Mouse (Mus musculus) lung, embryonic 16.5 days (tissue): Measurements from ENCODE around the gene Cradd. TPM values are rescaled to one million over a fixed set of nuclear protein-coding genes. Genes with fewer than 3 reads are reported as not detected.

Source experiments
- ATAC-seq: fragments of 200-750 bp; cut with Nextera tagmentation; 2 replicates; pipeline ENCODE4 v1.8.0; 2017; ENCODE audit warnings: low read depth, mild to moderate bottlenecking, moderate library complexity
- H3K27ac ChIP-seq: fragments of 300-500 bp; sonication (generic); 2 replicates; pipeline ENCODE4 v1.5.1; 2014; ENCODE audit warnings: mild to moderate bottlenecking, control low read depth, low read length
- H3K27me3 ChIP-seq: fragments of 300-500 bp; sonication (generic); 2 replicates; pipeline ENCODE4 v1.6.1; 2014; ENCODE audit warnings: low read depth, low read length, mixed read lengths; ENCODE audit not compliant: control insufficient read depth, insufficient read depth
- H3K36me3 ChIP-seq: fragments of 300-500 bp; sonication (generic); 2 replicates; pipeline ENCODE4 v1.6.1; 2014; ENCODE audit warnings: low read length; ENCODE audit not compliant: control insufficient read depth, insufficient read depth
- H3K4me1 ChIP-seq: fragments of 300-500 bp; sonication (generic); replicated peaks from 2 replicates; pipeline ENCODE4 v1.6.1; 2014; ENCODE audit warnings: low read length, mixed read lengths; ENCODE audit not compliant: control insufficient read depth, insufficient read depth
- H3K4me2 ChIP-seq: fragments of 300-500 bp; sonication (generic); 2 replicates; pipeline ENCODE4 v1.6.1; 2014; ENCODE audit warnings: low read depth, low read length, control low read depth
- H3K4me3 ChIP-seq: fragments of 300-500 bp; sonication (generic); 2 replicates; pipeline ENCODE4 v1.5.1; 2014; ENCODE audit warnings: mild to moderate bottlenecking, low read length, control low read depth
- H3K9ac ChIP-seq: fragments of 300-500 bp; sonication (generic); 2 replicates; pipeline ENCODE4 v1.6.1; 2014; ENCODE audit warnings: low read length, control low read depth
- H3K9me3 ChIP-seq: fragments of 300-500 bp; sonication (generic); 2 replicates; pipeline ENCODE4 v1.6.1; 2016; ENCODE audit warnings: low read length; ENCODE audit not compliant: control insufficient read depth
- WGBS: fragments of 180-500 bp; shearing (Covaris S2); extraction: QIAGEN DNeasy Blood & Tissue Kit; methylation state at CpG from one replicate; pipeline ENCODE4 v1.1.7; 2014; 5-methylcytosine and 5-hydroxymethylcytosine counted together
- polyA plus RNA-seq: library from polyadenylated mRNA; unstranded; fragments of >200 nt; fragmentation: Nextera tagmentation; extraction: Ambion mirVana; gene quantifications from 2 replicates; pipeline ENCODE4 v1.2.1, GENCODE M21; 2015

Gene Cradd
- polyA plus RNA-seq, 1 experiment from 2014 or later: 12.0 TPM

DNA sequence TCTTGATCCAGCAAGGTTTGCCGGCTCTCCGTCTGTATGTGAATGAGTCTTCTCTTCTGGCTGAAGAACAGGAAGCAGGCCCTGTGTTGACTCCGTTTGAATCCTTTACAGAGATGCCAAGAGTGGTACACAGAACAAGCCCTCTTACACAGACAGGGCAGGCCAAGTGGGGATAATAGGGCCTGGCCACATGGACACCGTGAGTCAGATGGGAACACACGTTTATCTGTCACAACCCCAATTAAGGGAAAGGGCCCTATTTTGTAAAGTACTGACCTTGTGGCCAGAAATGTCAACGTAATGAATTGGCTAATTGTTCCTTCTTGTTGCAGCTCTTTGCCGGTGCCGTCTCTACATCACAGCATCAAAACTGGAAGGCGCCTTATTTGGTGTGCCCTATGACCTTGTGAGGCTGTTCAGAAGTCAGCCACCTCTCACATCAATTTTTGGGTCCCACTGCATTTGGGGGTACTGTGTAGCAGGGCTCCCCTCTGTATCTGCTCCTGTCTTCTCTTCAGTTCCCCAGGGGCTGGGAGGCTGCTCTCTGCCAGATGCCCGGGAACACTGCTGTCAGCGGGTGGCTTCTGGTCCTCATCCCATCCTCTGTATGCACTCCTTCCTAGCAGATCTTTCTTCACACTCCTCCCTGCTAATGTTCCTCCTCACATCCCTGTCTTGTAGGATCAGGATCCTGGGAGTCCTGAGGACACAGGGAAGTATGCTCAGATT is 124.2 kb downstream of the Cradd start:
- Histone ChIP-seq H3K27ac (0 out of 2 replicates have a peak overlapping the region, but pooled peaks have one; percentile 5), H3K4me3 (no peak overlapping the region), H3K9ac (no peak overlapping the region), H3K27me3 (no peaks in the 10 kb centered on the region), H3K9me3 (no peaks in the 10 kb centered on the region), H3K36me3 (no peaks in the 10 kb centered on the region), H3K4me2 (no peak overlapping the region), H3K4me1 (peaks cover 28% of the 10 kb centered on the region)
- WGBS: 57% methylated on average over 11 of the region's 11 CpGs
- ATAC-seq: peak; percentile 13; the same call in 1 of the 2 replicates

DNA sequence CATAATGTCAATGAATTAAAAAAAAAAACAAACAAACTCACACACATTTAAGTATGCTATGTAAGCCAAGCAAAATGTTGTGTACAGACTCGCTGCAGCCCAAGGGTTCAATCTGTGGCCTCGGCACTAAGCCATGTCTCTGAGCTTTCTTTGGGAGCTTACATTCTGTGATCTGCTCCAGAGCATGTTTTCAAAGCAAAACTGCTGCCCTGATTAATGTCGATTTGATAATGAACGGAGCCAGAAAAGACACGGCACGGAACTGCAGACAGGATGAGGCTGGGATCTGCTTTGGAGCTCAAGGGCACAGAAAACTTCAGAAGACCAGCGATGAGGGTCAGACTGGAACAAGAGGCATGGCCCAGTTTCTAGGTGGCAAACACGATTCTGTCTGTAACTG is 126.6 kb downstream of the Cradd start:
- 51% methylated on average over 8 of the region's 8 CpGs for WGBS
- Histone ChIP-seq H3K36me3 (no peaks in the 10 kb centered on the region), H3K9ac (no peak overlapping the region), H3K4me3 (no peak overlapping the region), H3K27me3 (no peaks in the 10 kb centered on the region), H3K27ac (peak overlapping the region; percentile 78), H3K9me3 (no peaks in the 10 kb centered on the region), H3K4me1 (peaks cover 39% of the 10 kb centered on the region), H3K4me2 (no peak overlapping the region)
- peak; percentile 63 for ATAC-seq

DNA sequence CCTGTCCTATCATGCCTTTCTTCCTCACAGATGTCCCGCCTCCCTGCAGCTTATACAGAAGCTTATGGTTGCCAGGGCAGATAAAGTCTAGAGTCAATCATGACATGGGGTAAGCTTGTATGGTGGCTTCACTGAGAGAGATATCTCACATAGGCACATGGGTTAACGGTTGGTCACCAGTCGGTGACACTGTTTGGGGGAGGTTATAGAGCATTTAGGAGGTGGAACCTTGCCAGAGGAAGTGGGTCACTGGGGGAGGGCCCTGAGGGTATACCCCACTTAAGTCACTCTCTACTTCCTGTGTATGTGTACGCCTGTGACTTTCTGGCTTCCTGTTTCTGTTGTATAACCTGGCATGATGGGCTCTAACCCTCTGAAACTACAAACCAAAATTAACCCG is 128.2 kb downstream of the Cradd start:
- H3K4me3 ChIP-seq: no peak overlapping the region
- H3K9me3 ChIP-seq: no peaks in the 10 kb centered on the region
- peaks cover 38% of the 10 kb centered on the region for H3K4me1 ChIP-seq
- H3K9ac ChIP-seq: no peak overlapping the region
- no peak overlapping the region for H3K4me2 ChIP-seq
- H3K36me3 ChIP-seq: no peaks in the 10 kb centered on the region
- no peaks in the 10 kb centered on the region for H3K27me3 ChIP-seq
- WGBS: 78% methylated on average over 5 of the region's 5 CpGs
- H3K27ac ChIP-seq: no peak overlapping the region
- ATAC-seq: no peak

DNA sequence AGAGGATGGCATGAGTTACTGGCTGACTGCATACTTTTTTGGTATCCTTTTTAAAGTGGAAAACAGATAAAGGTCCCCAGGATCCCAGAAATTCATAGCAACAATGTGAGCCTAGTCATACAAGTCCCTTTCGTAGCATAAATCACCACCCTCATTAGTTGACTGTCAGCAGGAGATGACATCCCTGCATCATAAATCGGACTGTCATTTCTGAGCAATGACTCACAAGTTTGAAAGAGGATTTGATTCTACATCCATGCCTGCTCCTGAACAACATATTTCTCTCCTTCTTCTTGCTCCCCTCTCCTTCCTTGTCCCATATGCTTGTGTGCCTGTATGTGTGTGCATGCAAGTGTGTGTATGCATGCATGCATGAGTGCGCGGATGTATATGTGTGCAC is 129.2 kb downstream of the Cradd start:
- no peak overlapping the region for H3K4me2 ChIP-seq
- WGBS: 91% methylated on average over 4 of the region's 4 CpGs
- no peak overlapping the region for H3K4me3 ChIP-seq
- no peak overlapping the region for H3K9ac ChIP-seq
- H3K36me3 ChIP-seq: no peaks in the 10 kb centered on the region
- no peak overlapping the region for H3K27ac ChIP-seq
- H3K9me3 ChIP-seq: no peaks in the 10 kb centered on the region
- H3K4me1 ChIP-seq: peaks cover 30% of the 10 kb centered on the region
- H3K27me3 ChIP-seq: no peaks in the 10 kb centered on the region
- no peak for ATAC-seq

DNA sequence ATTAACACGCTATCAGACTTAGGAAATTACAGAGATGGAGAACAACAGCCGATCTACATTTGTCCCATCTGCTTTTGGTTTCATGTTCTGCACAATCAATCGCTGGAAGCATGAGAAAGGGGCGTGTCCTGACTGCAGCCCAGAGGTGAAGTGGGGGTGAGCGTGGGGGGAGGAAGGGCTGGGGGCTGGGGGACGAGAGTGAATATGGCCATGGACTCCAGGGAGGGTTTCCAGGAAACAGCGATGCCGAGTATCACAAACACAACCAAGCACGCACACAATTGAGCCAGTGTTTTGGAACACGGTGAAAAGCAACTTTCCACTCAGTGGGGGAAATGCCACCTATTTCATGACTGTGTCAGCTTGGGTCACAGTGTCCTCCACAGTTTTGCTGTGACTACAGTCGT is 130.1 kb downstream of the Cradd start:
- no peak overlapping the region for H3K9ac ChIP-seq
- H3K27me3 ChIP-seq: no peaks in the 10 kb centered on the region
- WGBS: 30% methylated on average over 11 of the region's 11 CpGs
- H3K27ac ChIP-seq: no peak overlapping the region; the same call in 1 of the 2 replicates
- peak overlapping the region; percentile 29 for H3K4me2 ChIP-seq
- no peaks in the 10 kb centered on the region for H3K36me3 ChIP-seq
- H3K9me3 ChIP-seq: no peaks in the 10 kb centered on the region
- peak; percentile 35; the same call in 1 of the 2 replicates for ATAC-seq
- H3K4me1 ChIP-seq: peaks cover 25% of the 10 kb centered on the region
- no peak overlapping the region for H3K4me3 ChIP-seq

DNA sequence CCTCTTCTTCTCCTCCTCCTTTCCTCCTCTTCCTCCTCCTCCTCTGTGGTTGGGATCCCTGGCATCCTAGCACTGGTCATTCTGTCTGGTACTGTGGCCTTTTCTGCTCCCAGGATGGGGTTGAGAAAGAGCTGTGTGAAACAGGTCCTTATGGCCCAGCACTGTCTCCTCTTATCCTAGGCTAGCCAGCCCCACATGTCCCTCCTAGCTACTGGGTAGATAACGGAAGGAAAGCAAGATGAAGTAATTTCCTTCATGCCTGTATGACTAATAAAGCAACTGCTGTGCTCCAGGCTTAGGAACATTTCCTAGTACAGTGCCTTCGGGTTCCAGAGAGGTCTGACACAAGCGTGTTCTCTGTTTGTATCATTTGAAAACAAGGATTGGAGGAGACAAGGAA is 132.1 kb downstream of the Cradd start:
- peaks cover 18% of the 10 kb centered on the region for H3K4me1 ChIP-seq
- no peaks in the 10 kb centered on the region for H3K9me3 ChIP-seq
- H3K27me3 ChIP-seq: no peaks in the 10 kb centered on the region
- WGBS: 55% methylated on average over 3 of the region's 3 CpGs
- peak; percentile 60 for ATAC-seq
- H3K36me3 ChIP-seq: no peaks in the 10 kb centered on the region
- no peak overlapping the region for H3K4me3 ChIP-seq
- no peak overlapping the region for H3K27ac ChIP-seq
- no peak overlapping the region for H3K9ac ChIP-seq
- no peak overlapping the region for H3K4me2 ChIP-seq

DNA sequence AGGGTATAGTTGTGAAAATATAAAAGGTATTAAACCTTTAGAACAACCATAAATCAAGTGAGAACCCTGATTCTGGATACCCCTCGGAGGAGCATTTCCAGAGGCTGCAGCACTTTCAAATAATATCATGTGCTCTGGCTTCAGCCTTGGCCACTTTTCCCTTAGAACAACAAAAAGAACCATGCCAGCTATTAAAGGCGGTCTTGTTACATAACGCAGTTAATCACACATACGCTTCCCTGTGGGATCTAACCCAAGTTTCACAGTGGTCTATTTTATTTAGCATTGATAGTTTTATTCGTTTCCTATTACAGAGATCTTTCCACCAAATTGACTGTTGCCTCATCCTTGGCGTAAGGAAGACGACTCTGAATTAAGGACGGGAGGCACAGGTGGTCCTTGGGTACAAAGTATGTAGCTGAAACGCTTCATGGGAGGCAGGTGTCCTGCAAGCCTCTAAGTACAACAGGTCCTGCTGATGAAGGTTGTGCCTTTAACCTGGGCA is 132.7 kb downstream of the Cradd start:
- no peak overlapping the region for H3K4me2 ChIP-seq
- no peaks in the 10 kb centered on the region for H3K36me3 ChIP-seq
- H3K4me3 ChIP-seq: no peak overlapping the region
- peaks cover 13% of the 10 kb centered on the region for H3K4me1 ChIP-seq
- no peak for ATAC-seq
- no peaks in the 10 kb centered on the region for H3K27me3 ChIP-seq
- H3K9me3 ChIP-seq: no peaks in the 10 kb centered on the region
- H3K27ac ChIP-seq: no peak overlapping the region
- no peak overlapping the region for H3K9ac ChIP-seq
- 81% methylated on average over 9 of the region's 9 CpGs for WGBS

DNA sequence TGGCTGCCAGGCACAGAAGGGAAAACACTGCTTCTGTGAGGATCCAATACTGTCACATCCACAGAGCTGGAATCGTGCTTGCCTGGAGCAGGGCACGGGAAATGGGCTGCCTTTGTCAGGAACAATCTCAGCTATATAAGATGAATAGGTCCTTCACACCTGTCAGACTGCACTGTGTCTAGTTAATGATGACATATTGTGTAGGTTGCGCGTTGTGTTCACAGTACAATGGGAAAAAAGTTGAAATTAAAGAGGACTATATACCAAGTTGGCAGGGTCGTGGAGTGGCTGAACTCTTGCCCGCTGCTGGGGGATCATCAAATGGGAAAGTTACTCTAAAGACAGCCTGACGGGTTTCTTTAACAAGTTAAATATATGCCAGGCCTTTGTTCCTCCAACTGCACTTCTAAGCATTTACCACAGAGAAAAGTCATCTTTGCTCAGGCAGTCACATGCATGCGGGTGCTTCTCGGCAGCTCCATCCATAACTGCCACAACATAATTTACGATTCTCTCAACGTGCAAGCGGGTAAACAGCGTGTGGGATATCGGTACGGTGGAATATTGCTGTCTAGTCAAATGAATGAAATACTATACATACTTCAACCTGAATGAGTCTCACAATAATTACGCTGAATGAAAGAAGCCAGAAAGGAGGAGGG is 134.3 kb downstream of the Cradd start:
- H3K9me3 ChIP-seq: no peaks in the 10 kb centered on the region
- no peak for ATAC-seq
- 79% methylated on average over 16 of the region's 16 CpGs for WGBS

DNA sequence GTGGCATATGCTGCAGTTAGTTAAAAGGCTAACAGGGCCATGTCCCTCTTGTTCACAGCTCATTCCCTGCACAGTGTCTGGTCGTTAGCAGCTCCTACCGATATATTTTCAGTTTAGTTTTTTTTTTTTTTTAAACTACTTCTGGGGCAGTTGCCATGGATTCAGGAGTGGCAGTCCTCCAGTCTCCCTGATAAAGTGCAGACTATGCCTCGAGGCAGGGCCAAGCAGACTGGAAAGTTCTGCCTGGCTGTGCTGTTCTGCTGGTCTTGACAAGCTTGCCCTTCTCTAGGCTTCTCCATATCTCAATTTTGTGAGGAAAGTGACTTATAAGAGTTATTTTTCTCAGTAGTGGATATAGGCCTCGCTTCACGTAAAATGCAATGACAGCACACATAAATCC is 139.7 kb downstream of the Cradd start:
- Histone ChIP-seq H3K27ac (no peak overlapping the region), H3K9me3 (no peaks in the 10 kb centered on the region), H3K36me3 (no peaks in the 10 kb centered on the region; the same call in 1 of the 2 replicates), H3K4me1 (peaks cover 9% of the 10 kb centered on the region), H3K4me2 (no peak overlapping the region), H3K9ac (no peak overlapping the region), H3K27me3 (no peaks in the 10 kb centered on the region), H3K4me3 (no peak overlapping the region)
- 58% methylated on average over 5 of the region's 5 CpGs for WGBS
- peak; percentile 41; the same call in 1 of the 2 replicates for ATAC-seq

More for the DNA sequence above, 134.3 kb downstream of the Cradd start:
- Histone ChIP-seq H3K4me1 (peaks cover 11% of the 10 kb centered on the region), H3K36me3 (no peaks in the 10 kb centered on the region; the same call in 1 of the 2 replicates), H3K27ac (no peak overlapping the region), H3K4me3 (no peak overlapping the region), H3K27me3 (no peaks in the 10 kb centered on the region), H3K4me2 (no peak overlapping the region), H3K9ac (no peak overlapping the region)
